Mouse (Mus musculus): ENCODE measurements at regions not wholly inside any gene's neighbourhood (a gene's known extent, or its start where the extent isn't known, plus 50 kb on each side); places are given as distances from the start of the nearest gene placed in this dataset.

- 76% methylated on average over 5 of the region's 5 CpGs for WGBS
Measured at GRCm38 (mm10) chr11:111563171-111563570, 497.2 kb downstream of the Kcnj2 start.

DNA sequence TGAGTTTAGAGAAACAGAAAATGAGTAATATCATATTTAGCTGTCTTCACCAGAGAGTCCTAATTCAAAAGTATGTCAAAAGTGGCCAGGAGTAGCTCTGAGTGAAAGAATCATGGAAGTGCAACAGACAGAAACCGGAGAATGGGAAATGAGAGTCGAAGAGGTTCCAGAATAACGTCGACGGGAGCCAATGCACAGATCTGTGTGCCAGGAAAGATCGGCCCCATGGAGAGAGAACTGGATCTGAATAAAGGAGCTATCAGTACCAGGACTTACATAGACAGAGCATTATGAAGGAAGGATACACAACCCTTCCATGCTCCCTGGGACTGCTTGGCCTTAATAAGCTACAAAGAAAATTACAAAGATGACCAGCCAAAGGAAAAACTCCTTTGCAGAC is 502.1 kb downstream of the Kcnj2 start:
- no peaks in the 10 kb centered on the region for H3K36me3 ChIP-seq
- no peaks in the 10 kb centered on the region for H3K4me1 ChIP-seq
- DNase-seq (ENCODE audit: low spot score): no peak
- 93% methylated on average over 6 of the region's 6 CpGs for WGBS
- H3K9me3 ChIP-seq (replicated peaks): no peaks in the 10 kb centered on the region
- no peak overlapping the region for H3K27ac ChIP-seq (replicated peaks)
- H3K4me3 ChIP-seq: no peak overlapping the region
- no peaks in the 10 kb centered on the region for H3K27me3 ChIP-seq (ENCODE audit: low read depth, poor library complexity, severe bottlenecking)

More at GRCm38 (mm10) chr11:111563171-111563570, 497.2 kb downstream of the Kcnj2 start:
- H3K4me1 ChIP-seq: peaks cover 4% of the 10 kb centered on the region; the same call in 1 of the 2 replicates
- no peak overlapping the region for H3K4me3 ChIP-seq
- H3K9me3 ChIP-seq (replicated peaks): no peaks in the 10 kb centered on the region
- no peaks in the 10 kb centered on the region for H3K27me3 ChIP-seq (ENCODE audit: low read depth, poor library complexity, severe bottlenecking)
- no peaks in the 10 kb centered on the region for H3K36me3 ChIP-seq
- no peak for DNase-seq (ENCODE audit: low spot score)
- H3K27ac ChIP-seq (replicated peaks): no peak overlapping the region

DNA sequence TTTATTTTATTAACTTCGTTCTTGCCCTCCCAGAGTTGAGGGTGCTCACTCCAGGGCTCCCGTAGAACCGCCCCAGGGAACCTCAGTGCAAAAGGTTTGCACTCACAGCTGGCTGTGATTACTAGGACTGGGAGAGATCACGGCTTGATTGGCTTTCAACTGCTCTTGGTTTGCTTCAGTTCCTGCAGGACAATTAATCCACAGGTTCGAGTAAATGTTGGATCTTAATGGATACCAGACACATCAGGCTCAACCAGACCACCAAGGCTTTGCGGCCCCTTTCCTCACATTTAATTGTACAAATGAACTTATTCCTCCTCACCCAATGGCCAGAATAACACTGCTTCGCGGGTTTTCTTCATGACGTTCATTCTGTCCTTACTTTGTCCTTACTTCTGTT is 502.9 kb downstream of the Kcnj2 start:
- no peak for DNase-seq (ENCODE audit: low spot score)
- no peak overlapping the region for H3K4me3 ChIP-seq
- no peaks in the 10 kb centered on the region for H3K9me3 ChIP-seq (replicated peaks)
- no peaks in the 10 kb centered on the region for H3K36me3 ChIP-seq
- WGBS: 80% methylated on average over 9 of the region's 9 CpGs
- H3K27ac ChIP-seq (replicated peaks): no peak overlapping the region
- no peaks in the 10 kb centered on the region for H3K4me1 ChIP-seq
- no peaks in the 10 kb centered on the region for H3K27me3 ChIP-seq (ENCODE audit: low read depth, poor library complexity, severe bottlenecking)

GRCm38 (mm10) chr11:111577883-111578282 is 511.9 kb downstream of the Kcnj2 start:
- 33% methylated on average over 1 of the region's 1 CpGs for WGBS
- H3K9me3 ChIP-seq (replicated peaks): no peaks in the 10 kb centered on the region
- H3K4me1 ChIP-seq: peaks cover 4% of the 10 kb centered on the region; the same call in 1 of the 2 replicates
- no peaks in the 10 kb centered on the region for H3K27me3 ChIP-seq (ENCODE audit: low read depth, poor library complexity, severe bottlenecking)
- no peak overlapping the region for H3K27ac ChIP-seq (replicated peaks)
- DNase-seq (ENCODE audit: low spot score): no peak
- no peaks in the 10 kb centered on the region for H3K36me3 ChIP-seq
- no peak overlapping the region for H3K4me3 ChIP-seq

- H3K36me3 ChIP-seq: no peaks in the 10 kb centered on the region
- DNase-seq (ENCODE audit: low spot score): no peak
- no peak overlapping the region for H3K27ac ChIP-seq (replicated peaks)
- no peaks in the 10 kb centered on the region for H3K9me3 ChIP-seq (replicated peaks)
- peaks cover 3% of the 10 kb centered on the region; the same call in 1 of the 2 replicates for H3K4me1 ChIP-seq
- WGBS: 69% methylated on average over 4 of the region's 4 CpGs
- no peaks in the 10 kb centered on the region for H3K27me3 ChIP-seq (ENCODE audit: low read depth, poor library complexity, severe bottlenecking)
- no peak overlapping the region for H3K4me3 ChIP-seq
Measured at GRCm38 (mm10) chr11:111582980-111583379, 517.0 kb downstream of the Kcnj2 start.

GRCm38 (mm10) chr11:111583606-111584005 is 517.6 kb downstream of the Kcnj2 start:
- no peaks in the 10 kb centered on the region for H3K36me3 ChIP-seq
- H3K4me3 ChIP-seq: no peak overlapping the region
- WGBS: 82% methylated on average over 13 of the region's 13 CpGs
- no peaks in the 10 kb centered on the region for H3K27me3 ChIP-seq (ENCODE audit: low read depth, poor library complexity, severe bottlenecking)
- H3K4me1 ChIP-seq: no peaks in the 10 kb centered on the region
- no peak for DNase-seq (ENCODE audit: low spot score)
- H3K9me3 ChIP-seq (replicated peaks): no peaks in the 10 kb centered on the region
- no peak overlapping the region for H3K27ac ChIP-seq (replicated peaks)

GRCm38 (mm10) chr11:111599456-111599855 is 533.5 kb downstream of the Kcnj2 start:
- Histone ChIP-seq H3K27ac (replicated peaks) (no peak overlapping the region), H3K4me1 (no peaks in the 10 kb centered on the region), H3K4me3 (no peak overlapping the region), H3K27me3 (ENCODE audit: low read depth, poor library complexity, severe bottlenecking) (no peaks in the 10 kb centered on the region), H3K9me3 (replicated peaks) (no peaks in the 10 kb centered on the region), H3K36me3 (no peaks in the 10 kb centered on the region)
- DNase-seq (ENCODE audit: low spot score): no peak

GRCm38 (mm10) chr11:111605146-111605545 is 539.2 kb downstream of the Kcnj2 start:
- Histone ChIP-seq H3K27me3 (ENCODE audit: low read depth, poor library complexity, severe bottlenecking) (no peaks in the 10 kb centered on the region), H3K4me1 (no peaks in the 10 kb centered on the region), H3K9me3 (replicated peaks) (no peaks in the 10 kb centered on the region), H3K27ac (replicated peaks) (no peak overlapping the region), H3K4me3 (no peak overlapping the region), H3K36me3 (no peaks in the 10 kb centered on the region)
- WGBS: 93% methylated on average over 11 of the region's 11 CpGs
- DNase-seq (ENCODE audit: low spot score): no peak

DNA sequence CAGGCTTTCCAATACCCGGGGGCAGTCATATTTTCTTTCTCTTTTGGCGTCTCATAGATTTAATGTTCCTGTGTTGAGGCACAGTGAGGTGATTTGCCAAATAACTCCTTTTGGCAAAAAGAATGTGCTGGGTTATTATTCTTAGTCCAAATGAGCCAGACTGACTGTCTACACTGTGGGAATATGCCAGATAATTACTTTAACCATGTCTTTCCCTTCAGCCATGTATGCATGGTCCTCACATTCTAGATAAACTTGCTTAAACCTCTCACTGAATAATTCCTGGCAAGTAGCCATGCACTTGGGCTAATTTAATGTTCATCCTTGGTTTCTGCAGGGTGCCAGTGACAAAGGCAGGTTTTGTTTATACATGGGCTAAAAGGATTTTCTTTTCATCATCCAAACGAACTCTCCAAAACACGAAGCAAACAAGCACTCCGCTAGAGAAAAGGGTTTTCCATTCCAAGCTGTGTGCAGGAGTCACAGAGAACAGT is 544.6 kb downstream of the Kcnj2 start:
- Histone ChIP-seq H3K27me3 (ENCODE audit: low read depth, poor library complexity, severe bottlenecking) (no peaks in the 10 kb centered on the region), H3K4me3 (no peak overlapping the region), H3K27ac (replicated peaks) (no peak overlapping the region), H3K9me3 (replicated peaks) (no peaks in the 10 kb centered on the region), H3K4me1 (no peaks in the 10 kb centered on the region), H3K36me3 (no peaks in the 10 kb centered on the region)
- WGBS: 71% methylated on average over 5 of the region's 5 CpGs
- DNase-seq (ENCODE audit: low spot score): no peak

GRCm38 (mm10) chr11:111643603-111644002 is 577.6 kb downstream of the Kcnj2 start:
- Histone ChIP-seq H3K27me3 (ENCODE audit: low read depth, poor library complexity, severe bottlenecking) (no peaks in the 10 kb centered on the region), H3K4me3 (no peak overlapping the region), H3K4me1 (no peaks in the 10 kb centered on the region), H3K36me3 (no peaks in the 10 kb centered on the region), H3K27ac (replicated peaks) (no peak overlapping the region), H3K9me3 (replicated peaks) (no peaks in the 10 kb centered on the region)
- 93% methylated on average over 7 of the region's 7 CpGs for WGBS
- DNase-seq (ENCODE audit: low spot score): no peak

- no peaks in the 10 kb centered on the region for H3K9me3 ChIP-seq (replicated peaks)
- H3K27me3 ChIP-seq (ENCODE audit: low read depth, poor library complexity, severe bottlenecking): no peaks in the 10 kb centered on the region
- DNase-seq (ENCODE audit: low spot score): no peak
- peaks cover 3% of the 10 kb centered on the region; the same call in 1 of the 2 replicates for H3K4me1 ChIP-seq
- no peak overlapping the region for H3K4me3 ChIP-seq
- H3K36me3 ChIP-seq: no peaks in the 10 kb centered on the region
- no peak overlapping the region for H3K27ac ChIP-seq (replicated peaks)
- WGBS: 46% methylated on average over 3 of the region's 3 CpGs
Measured at GRCm38 (mm10) chr11:111652882-111653281, 586.9 kb downstream of the Kcnj2 start.

DNA sequence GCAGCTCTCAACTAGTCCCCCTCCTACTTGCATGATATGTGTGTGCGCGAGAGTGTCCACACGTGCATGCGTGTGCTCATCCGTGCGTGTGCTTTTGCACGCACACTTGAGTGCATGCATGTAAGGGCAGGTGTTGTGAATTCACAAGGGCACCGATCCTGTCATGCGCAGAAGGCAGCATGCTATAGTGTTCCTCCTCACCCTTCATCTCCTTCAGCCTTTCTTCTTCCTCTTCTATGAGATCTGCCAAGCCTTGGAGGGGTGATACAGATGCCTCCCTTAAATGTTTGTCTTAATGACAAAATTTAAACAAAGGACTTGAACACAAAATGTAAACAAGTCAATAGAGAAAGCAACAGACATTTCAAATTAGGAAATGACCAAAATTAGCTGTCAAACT is 591.8 kb downstream of the Kcnj2 start:
- no peak overlapping the region for H3K4me3 ChIP-seq
- H3K27ac ChIP-seq (replicated peaks): no peak overlapping the region
- no peaks in the 10 kb centered on the region for H3K9me3 ChIP-seq (replicated peaks)
- H3K36me3 ChIP-seq: no peaks in the 10 kb centered on the region
- WGBS: 96% methylated on average over 9 of the region's 9 CpGs
- H3K4me1 ChIP-seq: peaks cover 13% of the 10 kb centered on the region
- no peaks in the 10 kb centered on the region for H3K27me3 ChIP-seq (ENCODE audit: low read depth, poor library complexity, severe bottlenecking)
- no peak for DNase-seq (ENCODE audit: low spot score)

- Histone ChIP-seq H3K4me3 (no peak overlapping the region), H3K4me1 (peaks cover 13% of the 10 kb centered on the region), H3K27ac (replicated peaks) (peak overlapping the region; percentile 70), H3K9me3 (replicated peaks) (no peaks in the 10 kb centered on the region), H3K27me3 (ENCODE audit: low read depth, poor library complexity, severe bottlenecking) (no peaks in the 10 kb centered on the region), H3K36me3 (no peaks in the 10 kb centered on the region)
- 51% methylated on average over 15 of the region's 15 CpGs for WGBS
- DNase-seq (ENCODE audit: low spot score): peak; percentile 37
Measured at GRCm38 (mm10) chr11:111658362-111659309, 592.7 kb downstream of the Kcnj2 start.

Measured in midbrain, embryonic 10.5 days (tissue).